Mouse (Mus musculus) neural tube, embryonic 13.5 days (tissue): ENCODE data around the gene 2310002L09Rik. TPM values are rescaled to one million over a fixed set of nuclear protein-coding genes. Genes with fewer than 3 reads are reported as not detected.
"Not testable (repeated sequence)": the region's sequence is repeated elsewhere in the genome, so short reads cannot be mapped to it uniquely, and the experiment has no call there.

Source experiments
- ATAC-seq: fragments of 200-750 bp; cut with Nextera tagmentation; 2 replicates; pipeline ENCODE4 v1.8.0; 2017; ENCODE audit warnings: low read depth, mild to moderate bottlenecking, moderate TSS enrichment, moderate library complexity
- H3K27ac ChIP-seq: fragments of 300-500 bp; sonication (generic); replicated peaks from 2 replicates; pipeline ENCODE4 v1.5.1; 2015; ENCODE audit warnings: moderate library complexity, mild to moderate bottlenecking, inconsistent platforms
- H3K27me3 ChIP-seq: fragments of 300-500 bp; sonication (generic); 2 replicates; pipeline ENCODE4 v1.6.1; 2015; ENCODE audit warnings: mild to moderate bottlenecking, inconsistent platforms
- H3K36me3 ChIP-seq: fragments of 300-500 bp; sonication (generic); 2 replicates; pipeline ENCODE4 v1.6.1; 2015; ENCODE audit warnings: mild to moderate bottlenecking, inconsistent platforms
- H3K4me1 ChIP-seq: fragments of 300-500 bp; sonication (generic); replicated peaks from 2 replicates; pipeline ENCODE4 v1.6.1; 2015; ENCODE audit warnings: inconsistent platforms
- H3K4me2 ChIP-seq: fragments of 300-500 bp; sonication (generic); 2 replicates; pipeline ENCODE4 v1.6.1; 2015; ENCODE audit warnings: inconsistent platforms, mild to moderate bottlenecking, moderate library complexity
- H3K4me3 ChIP-seq: fragments of 300-500 bp; sonication (generic); 2 replicates; pipeline ENCODE4 v1.5.1; 2015; ENCODE audit warnings: mild to moderate bottlenecking, inconsistent platforms
- H3K9ac ChIP-seq: fragments of 300-500 bp; sonication (generic); 2 replicates; pipeline ENCODE4 v1.6.1; 2015; ENCODE audit warnings: moderate library complexity, mild to moderate bottlenecking, inconsistent platforms
- H3K9me3 ChIP-seq: fragments of 300-500 bp; sonication (generic); 2 replicates; pipeline ENCODE4 v1.6.1; 2016; ENCODE audit warnings: inconsistent platforms
- WGBS: fragments of 180-500 bp; shearing (Covaris S2); methylation state at CpG from one replicate; pipeline ENCODE4 v1.1.7; 2015; 5-methylcytosine and 5-hydroxymethylcytosine counted together
- polyA plus RNA-seq: library from polyadenylated mRNA; unstranded; fragments of >200 nt; fragmentation: Nextera tagmentation; extraction: Ambion mirVana; gene quantifications from 2 replicates; pipeline ENCODE4 v1.2.1, GENCODE M21; 2015

Gene 2310002L09Rik
- 0.18 and 1.3 TPM in 2 replicates for polyA plus RNA-seq

DNA sequence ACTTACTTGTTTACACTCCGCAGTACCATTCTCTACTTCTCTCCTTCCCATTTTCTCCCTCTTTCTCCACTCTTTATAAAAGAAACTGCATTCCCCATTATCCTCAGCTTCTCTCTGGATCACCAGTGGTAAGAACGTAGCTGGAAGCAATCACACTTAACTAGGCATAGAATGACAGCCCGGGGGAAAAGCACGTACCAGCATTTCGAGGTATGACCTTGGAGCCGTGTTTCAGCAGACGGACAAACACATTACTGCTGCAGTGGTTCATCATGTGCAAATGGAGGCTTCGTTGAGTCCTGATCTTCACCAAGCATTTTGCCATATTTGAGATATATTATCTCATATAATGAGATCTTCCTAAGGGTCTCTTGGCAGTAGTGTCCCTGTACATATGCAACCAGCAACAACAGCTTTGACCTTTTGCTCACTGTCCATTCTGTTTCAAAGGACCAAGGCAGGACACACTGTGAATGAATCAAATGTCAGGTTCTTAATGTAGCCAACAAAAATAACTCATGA is at the start of gene 2310002L09Rik:
Gene 2310002L09Rik, minus strand, starts transcription at position 472 of the 522 bp plus-strand sequence.
- no peak for ATAC-seq
- Histone ChIP-seq H3K4me3 (no peak within 1 kb of the TSS), H3K4me2 (no peak within 1 kb of the TSS), H3K4me1 (no peaks in the 10 kb centered on the region), H3K36me3 (no peaks in the 10 kb centered on the region), H3K9me3 (no peaks in the 10 kb centered on the region), H3K27me3 (no peaks in the 10 kb centered on the region), H3K27ac (no peak within 1 kb of the TSS), H3K9ac (no peak within 1 kb of the TSS)
- 76% methylated on average over 8 of the region's 8 CpGs for WGBS

- Histone ChIP-seq H3K9me3 (no peaks in the 10 kb centered on the region), H3K9ac (no peak overlapping the region), H3K27ac (no peak overlapping the region), H3K27me3 (no peaks in the 10 kb centered on the region), H3K4me3 (no peak overlapping the region), H3K4me2 (no peak overlapping the region), H3K36me3 (no peaks in the 10 kb centered on the region), H3K4me1 (no peaks in the 10 kb centered on the region)
- WGBS: 85% methylated on average over 3 of the region's 3 CpGs
- ATAC-seq: no peak
These were observed 29.8 kb upstream of the 2310002L09Rik start for GRCm38 (mm10) chr4:73980454-73980853.

DNA sequence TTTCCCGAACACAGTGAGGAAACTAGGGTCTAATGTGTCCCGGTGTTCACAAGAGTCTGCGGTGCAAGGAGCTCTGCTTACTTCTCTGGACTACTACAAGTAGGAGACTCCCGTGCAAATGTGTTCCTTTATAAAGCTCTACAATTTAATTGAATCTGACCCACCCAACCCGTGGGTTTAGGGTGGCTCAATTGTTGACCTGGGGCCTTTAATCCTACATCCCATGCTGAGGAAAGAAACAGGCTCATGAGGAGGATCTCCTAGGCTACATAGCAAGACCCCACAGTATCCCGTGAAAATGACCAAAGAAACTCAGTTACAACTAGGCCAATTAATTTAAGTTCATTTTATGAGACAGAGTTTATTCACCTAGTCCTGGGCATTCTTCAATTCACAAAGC is 30.0 kb downstream of the 2310002L09Rik start, which contains the start of gene Gm11756:
Gene Gm11756, minus strand, starts transcription at position 101 of the 400 bp plus-strand sequence.
- WGBS: 88% methylated on average over 6 of the region's 6 CpGs
- not testable (repeated sequence) for H3K4me3 ChIP-seq, H3K36me3 ChIP-seq, H3K9me3 ChIP-seq, H3K9ac ChIP-seq, H3K4me2 ChIP-seq, H3K4me1 ChIP-seq, ATAC-seq, H3K27ac ChIP-seq, H3K27me3 ChIP-seq

DNA sequence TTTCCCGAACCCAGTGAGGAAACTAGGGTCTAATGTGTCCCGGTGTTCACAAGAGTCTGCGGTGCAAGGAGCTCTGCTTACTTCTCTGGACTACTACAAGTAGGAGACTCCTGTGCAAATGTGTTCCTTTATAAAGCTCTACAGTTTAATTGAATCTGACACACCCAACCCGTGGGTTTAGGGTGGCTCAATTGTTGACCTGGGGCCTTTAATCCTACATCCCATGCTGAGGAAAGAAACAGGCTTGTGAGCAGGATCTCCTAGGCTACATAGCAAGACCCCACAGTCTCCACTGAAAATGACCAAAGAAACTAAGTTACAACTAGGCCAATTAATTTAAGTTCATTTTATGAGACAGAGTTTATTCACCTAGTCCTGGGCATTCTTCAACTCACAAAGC is 44.8 kb downstream of the 2310002L09Rik start, which contains the start of gene Gm13871:
Gene Gm13871, minus strand, starts transcription at position 101 of the 400 bp plus-strand sequence.
- H3K9me3 ChIP-seq, H3K4me1 ChIP-seq, H3K27me3 ChIP-seq, H3K4me3 ChIP-seq, H3K27ac ChIP-seq, H3K9ac ChIP-seq, ATAC-seq, H3K4me2 ChIP-seq, H3K36me3 ChIP-seq: not testable (repeated sequence)
- WGBS: no CpG with 5 or more reads among the region's 4 CpGs

GRCm38 (mm10) chr4:73891012-73891411 is 59.6 kb downstream of the 2310002L09Rik start, which contains the start of gene Gm11757:
Gm11757 (minus strand) TSS chr4:73891112.
- H3K4me1 ChIP-seq, H3K36me3 ChIP-seq, H3K9ac ChIP-seq, H3K4me2 ChIP-seq, H3K9me3 ChIP-seq, H3K27me3 ChIP-seq, H3K27ac ChIP-seq, H3K4me3 ChIP-seq, ATAC-seq: not testable (repeated sequence)
- no CpG with 5 or more reads among the region's 4 CpGs for WGBS

Other genes with a start within 250 kb of the 2310002L09Rik start
- 0.11 and 0.21 TPM in 2 replicates for gene Rasef, start 159.9 kb downstream of the 2310002L09Rik start, polyA plus RNA-seq
- gene Gm11758, start 74.6 kb downstream of the 2310002L09Rik start, polyA plus RNA-seq: not detected in 2 replicates
- gene Gm11757, start 59.7 kb downstream of the 2310002L09Rik start, polyA plus RNA-seq: not detected in 2 replicates
- gene Gm13871, start 44.9 kb downstream of the 2310002L09Rik start, polyA plus RNA-seq: not detected in 2 replicates
- not detected in 2 replicates for gene Gm11756, start 30.1 kb downstream of the 2310002L09Rik start, polyA plus RNA-seq
- gene Frmd3, start 62.6 kb upstream of the 2310002L09Rik start, polyA plus RNA-seq: 28.3 and 29.4 TPM in 2 replicates